Mouse (Mus musculus): ENCODE data around the gene Zfp462. TPM values are rescaled to one million over a fixed set of nuclear protein-coding genes. Genes with fewer than 3 reads are reported as not detected.

Zfp462 gene
- polyA plus RNA-seq, 1 experiment from 2014 or later = 17.0 TPM

- 30% methylated on average over 1 of the region's 1 CpGs for WGBS
- H3K4me2 ChIP-seq (ENCODE audit: low read depth, low read length, severe bottlenecking) = no peak overlapping the region
- H3K27ac ChIP-seq (ENCODE audit: low read depth, low read length) = peak overlapping the region; percentile 96
- no peak overlapping the region; the same call in 1 of the 2 replicates for H3K4me3 ChIP-seq (ENCODE audit: low read depth, low read length)
- no peak overlapping the region; the same call in 1 of the 2 replicates for H3K9ac ChIP-seq (ENCODE audit: low read length)
- ATAC-seq (replicated peaks; ENCODE audit: low FRiP score) (0 out of 2 replicates have a peak, but pooled peaks have one; percentile 7), DNase-seq (ENCODE audit: low spot score) (no peak)
- no peaks in the 10 kb centered on the region for H3K27me3 ChIP-seq (ENCODE audit: control insufficient read depth, insufficient read depth, low read length)
- peaks cover 37% of the 10 kb centered on the region for H3K36me3 ChIP-seq (ENCODE audit: control insufficient read depth, insufficient read depth, low read length)
- H3K9me3 ChIP-seq (ENCODE audit: control insufficient read depth, low read length) = no peaks in the 10 kb centered on the region
- H3K4me1 ChIP-seq (replicated peaks; ENCODE audit: control insufficient read depth, insufficient read depth, low read length) = peaks cover 10% of the 10 kb centered on the region
Observed at GRCm38 (mm10) chr4:55006024-55006423, 61.2 kb downstream of the Zfp462 start.

- no peak overlapping the region for H3K4me3 ChIP-seq (ENCODE audit: low read depth, low read length)
- H3K4me1 ChIP-seq (replicated peaks; ENCODE audit: control insufficient read depth, insufficient read depth, low read length) = peaks cover 8% of the 10 kb centered on the region
- H3K36me3 ChIP-seq (ENCODE audit: control insufficient read depth, insufficient read depth, low read length) = peaks cover 51% of the 10 kb centered on the region
- ATAC-seq (replicated peaks; ENCODE audit: low FRiP score) (no peak), DNase-seq (ENCODE audit: low spot score) (no peak)
- H3K27me3 ChIP-seq (ENCODE audit: control insufficient read depth, insufficient read depth, low read length) = no peaks in the 10 kb centered on the region
- H3K4me2 ChIP-seq (ENCODE audit: low read depth, low read length, severe bottlenecking) = no peak overlapping the region
- H3K27ac ChIP-seq (ENCODE audit: low read depth, low read length) = no peak overlapping the region
- WGBS = 97% methylated on average over 14 of the region's 14 CpGs
- H3K9ac ChIP-seq (ENCODE audit: low read length) = no peak overlapping the region
- no peaks in the 10 kb centered on the region for H3K9me3 ChIP-seq (ENCODE audit: control insufficient read depth, low read length)
Observed at GRCm38 (mm10) chr4:55008616-55009015, 63.8 kb downstream of the Zfp462 start.

- no peaks in the 10 kb centered on the region for H3K27me3 ChIP-seq (ENCODE audit: control insufficient read depth, insufficient read depth, low read length)
- peaks cover under 1% of the 10 kb centered on the region; the same call in 1 of the 2 replicates for H3K4me1 ChIP-seq (replicated peaks; ENCODE audit: control insufficient read depth, insufficient read depth, low read length)
- H3K9me3 ChIP-seq (ENCODE audit: control insufficient read depth, low read length) = no peaks in the 10 kb centered on the region
- no peak overlapping the region for H3K27ac ChIP-seq (ENCODE audit: low read depth, low read length)
- no peak for ATAC-seq (replicated peaks; ENCODE audit: low FRiP score)
- H3K4me2 ChIP-seq (ENCODE audit: low read depth, low read length, severe bottlenecking) = no peak overlapping the region
- H3K9ac ChIP-seq (ENCODE audit: low read length) = no peak overlapping the region
- H3K36me3 ChIP-seq (ENCODE audit: control insufficient read depth, insufficient read depth, low read length) = peaks cover 58% of the 10 kb centered on the region
- no peak overlapping the region for H3K4me3 ChIP-seq (ENCODE audit: low read depth, low read length)
- 92% methylated on average over 12 of the region's 12 CpGs for WGBS
- no peak for DNase-seq (ENCODE audit: low spot score)
Observed at GRCm38 (mm10) chr4:55011391-55011790, 66.5 kb downstream of the Zfp462 start.

- Histone ChIP-seq H3K27me3 (ENCODE audit: control insufficient read depth, insufficient read depth, low read length) (no peaks in the 10 kb centered on the region), H3K4me1 (replicated peaks; ENCODE audit: control insufficient read depth, insufficient read depth, low read length) (no peaks in the 10 kb centered on the region), H3K36me3 (ENCODE audit: control insufficient read depth, insufficient read depth, low read length) (peaks cover 51% of the 10 kb centered on the region), H3K4me2 (ENCODE audit: low read depth, low read length, severe bottlenecking) (no peak overlapping the region), H3K4me3 (ENCODE audit: low read depth, low read length) (no peak overlapping the region), H3K9me3 (ENCODE audit: control insufficient read depth, low read length) (no peaks in the 10 kb centered on the region), H3K9ac (ENCODE audit: low read length) (no peak overlapping the region), H3K27ac (ENCODE audit: low read depth, low read length) (no peak overlapping the region)
- 87% methylated on average over 16 of the region's 16 CpGs for WGBS
- no peak for DNase-seq (ENCODE audit: low spot score)
- ATAC-seq (replicated peaks; ENCODE audit: low FRiP score) = no peak
Observed at GRCm38 (mm10) chr4:55013563-55014248, 68.9 kb downstream of the Zfp462 start.

- Histone ChIP-seq H3K27ac (ENCODE audit: low read depth, low read length) (no peak overlapping the region), H3K4me2 (ENCODE audit: low read depth, low read length, severe bottlenecking) (no peak overlapping the region), H3K9ac (ENCODE audit: low read length) (no peak overlapping the region), H3K9me3 (ENCODE audit: control insufficient read depth, low read length) (no peaks in the 10 kb centered on the region), H3K36me3 (ENCODE audit: control insufficient read depth, insufficient read depth, low read length) (peaks cover 44% of the 10 kb centered on the region), H3K27me3 (ENCODE audit: control insufficient read depth, insufficient read depth, low read length) (no peaks in the 10 kb centered on the region), H3K4me3 (ENCODE audit: low read depth, low read length) (no peak overlapping the region), H3K4me1 (replicated peaks; ENCODE audit: control insufficient read depth, insufficient read depth, low read length) (no peaks in the 10 kb centered on the region)
- DNase-seq (ENCODE audit: low spot score) (no peak), ATAC-seq (replicated peaks; ENCODE audit: low FRiP score) (no peak)
- WGBS = 90% methylated on average over 13 of the region's 13 CpGs
Observed at GRCm38 (mm10) chr4:55014731-55015463, 70.0 kb downstream of the Zfp462 start.

GRCm38 (mm10) chr4:55015517-55015916, 70.7 kb downstream of the Zfp462 start:
- Histone ChIP-seq H3K9ac (ENCODE audit: low read length) (no peak overlapping the region), H3K36me3 (ENCODE audit: control insufficient read depth, insufficient read depth, low read length) (peaks cover 38% of the 10 kb centered on the region)
- ATAC-seq (replicated peaks; ENCODE audit: low FRiP score) = no peak

GRCm38 (mm10) chr4:55026109-55026646, 81.3 kb downstream of the Zfp462 start:
- no peaks in the 10 kb centered on the region for H3K27me3 ChIP-seq (ENCODE audit: control insufficient read depth, insufficient read depth, low read length)
- H3K9me3 ChIP-seq (ENCODE audit: control insufficient read depth, low read length) = no peaks in the 10 kb centered on the region
- no peak overlapping the region for H3K4me3 ChIP-seq (ENCODE audit: low read depth, low read length)
- H3K4me1 ChIP-seq (replicated peaks; ENCODE audit: control insufficient read depth, insufficient read depth, low read length) = no peaks in the 10 kb centered on the region
- no peak for DNase-seq (ENCODE audit: low spot score)
- peaks cover 14% of the 10 kb centered on the region; the same call in 1 of the 2 replicates for H3K36me3 ChIP-seq (ENCODE audit: control insufficient read depth, insufficient read depth, low read length)
- H3K27ac ChIP-seq (ENCODE audit: low read depth, low read length) = no peak overlapping the region
- no peak for ATAC-seq (replicated peaks; ENCODE audit: low FRiP score)
- WGBS = 89% methylated on average over 10 of the region's 10 CpGs
- no peak overlapping the region for H3K9ac ChIP-seq (ENCODE audit: low read length)
- H3K4me2 ChIP-seq (ENCODE audit: low read depth, low read length, severe bottlenecking) = no peak overlapping the region

More at GRCm38 (mm10) chr4:55015517-55015916, 70.7 kb downstream of the Zfp462 start:
- no peak overlapping the region for H3K4me3 ChIP-seq (ENCODE audit: low read depth, low read length)
- H3K4me1 ChIP-seq (replicated peaks; ENCODE audit: control insufficient read depth, insufficient read depth, low read length) = no peaks in the 10 kb centered on the region
- no peaks in the 10 kb centered on the region for H3K27me3 ChIP-seq (ENCODE audit: control insufficient read depth, insufficient read depth, low read length)
- H3K27ac ChIP-seq (ENCODE audit: low read depth, low read length) = no peak overlapping the region
- WGBS = 95% methylated on average over 2 of the region's 2 CpGs
- no peaks in the 10 kb centered on the region for H3K9me3 ChIP-seq (ENCODE audit: control insufficient read depth, low read length)
- no peak for DNase-seq (ENCODE audit: low spot score)
- H3K4me2 ChIP-seq (ENCODE audit: low read depth, low read length, severe bottlenecking) = no peak overlapping the region

- Histone ChIP-seq H3K4me2 (ENCODE audit: low read depth, low read length, severe bottlenecking) (no peak overlapping the region), H3K9ac (ENCODE audit: low read length) (no peak overlapping the region), H3K36me3 (ENCODE audit: control insufficient read depth, insufficient read depth, low read length) (peaks cover 6% of the 10 kb centered on the region; the same call in 1 of the 2 replicates), H3K27ac (ENCODE audit: low read depth, low read length) (no peak overlapping the region), H3K4me3 (ENCODE audit: low read depth, low read length) (no peak overlapping the region), H3K9me3 (ENCODE audit: control insufficient read depth, low read length) (no peaks in the 10 kb centered on the region), H3K4me1 (replicated peaks; ENCODE audit: control insufficient read depth, insufficient read depth, low read length) (no peaks in the 10 kb centered on the region), H3K27me3 (ENCODE audit: control insufficient read depth, insufficient read depth, low read length) (no peaks in the 10 kb centered on the region)
- ATAC-seq (replicated peaks; ENCODE audit: low FRiP score) = no peak
- 74% methylated on average over 5 of the region's 5 CpGs for WGBS
- DNase-seq (ENCODE audit: low spot score) = no peak
Observed at GRCm38 (mm10) chr4:55030401-55030800, 85.6 kb downstream of the Zfp462 start.

Data from forebrain, embryonic 11.5 days (tissue).